11 mouse cellular contexts compared by ENCODE assay signal in genomic region chr9:106345630-106346029, GRCm38 (mm10). TPM values are rescaled to one million over a fixed set of nuclear protein-coding genes. Genes with fewer than 3 reads are reported as not detected.
DNase-seq lines count a peak whose midpoint lies in the region; ATAC-seq and TF ChIP-seq lines count a peak whose summit lies in the region.
"Had no signal": no experiment of that assay in that cellular context is flagged by ENCODE, and none has a peak within 500 bp of the region (broad histone marks: within the 10 kb centered on the region; RNA-seq: fewer than 3 reads in every experiment).

No protein-coding gene starts in this region.

- H3K9me3 ChIP-seq in limb, embryonic 12.5 days: no peaks in the 10 kb centered on the region
- H3K9me3 ChIP-seq in stomach, embryonic 16.5 days (replicated peaks; ENCODE audit: control insufficient read depth, low read length): no peaks in the 10 kb centered on the region
- H3K9me3 ChIP-seq: liver, embryonic 15.5 days had no signal

- TF ChIP-seq CTCF in heart, adult 2 months (IDR thresholded peaks at IDR 0.05): no peak
- TF ChIP-seq CTCF in layer of hippocampus, adult 2 months (conservative IDR thresholded peaks at IDR 0.05): no peak

- no peak for DNase-seq in heart, adult 2 months
- DNase-seq in heart, postnatal 25 days (ENCODE audit: low spot score): no peak
- DNase-seq in layer of hippocampus, adult 2 months (ENCODE audit: low spot score in 2 of 2): no peak
- DNase-seq in layer of hippocampus, postnatal 10 days (ENCODE audit: low spot score in 2 of 2): no peak
- no peak for DNase-seq in left cerebral cortex, adult 8-10 months (ENCODE audit: low spot score in 2 of 2)
- DNase-seq in left cerebral cortex, postnatal 36 days (ENCODE audit: low spot score in 2 of 2): no peak
- DNase-seq: forebrain, postnatal 0 days had no signal

- H3K27ac ChIP-seq in heart, adult 2 months: peak overlapping the region; percentile 75
- H3K27ac ChIP-seq in layer of hippocampus, adult 2 months: peak overlapping the region; percentile 43; the same call in 1 of the 2 replicates
- H3K27ac ChIP-seq in limb, embryonic 12.5 days: peak overlapping the region; percentile 72
- peak overlapping the region; percentile 82 for H3K27ac ChIP-seq in stomach, embryonic 16.5 days (ENCODE audit: low read length)
- H3K27ac ChIP-seq: liver, embryonic 15.5 days had no signal

- H3K4me3 ChIP-seq in heart, adult 2 months: no peak overlapping the region
- H3K4me3 ChIP-seq in layer of hippocampus, adult 2 months: no peak overlapping the region
- no peak overlapping the region for H3K4me3 ChIP-seq in limb, embryonic 12.5 days (replicated peaks)
- no peak overlapping the region for H3K4me3 ChIP-seq in stomach, embryonic 16.5 days (replicated peaks; ENCODE audit: low read length)
- H3K4me3 ChIP-seq: liver, embryonic 15.5 days had no signal

- no peaks in the 10 kb centered on the region for H3K36me3 ChIP-seq in heart, adult 2 months (ENCODE audit: control insufficient read depth, insufficient read depth, low read length)
- H3K36me3 ChIP-seq in limb, embryonic 12.5 days: 0 out of 2 replicates have a peak, but pooled peaks cover 4% of the 10 kb centered on the region
- no peaks in the 10 kb centered on the region for H3K36me3 ChIP-seq in stomach, embryonic 16.5 days (ENCODE audit: control insufficient read depth, insufficient read depth, low read length)
- H3K36me3 ChIP-seq: liver, embryonic 15.5 days had no signal

- ATAC-seq in limb, embryonic 12.5 days (ENCODE audit: insufficient number of reproducible peaks, insufficient read depth, low FRiP score, low TSS enrichment, low read depth): no peak
- ATAC-seq in stomach, embryonic 16.5 days (ENCODE audit: insufficient read depth, low FRiP score): peak; percentile 16; the same call in 1 of the 2 replicates
- ATAC-seq: CD4-positive, CD25-positive, alpha-beta regulatory T cell, adult 4 months; forebrain, postnatal 0 days had no signal

- WGBS in heart, adult 2 months: 70% methylated on average over 6 of the region's 6 CpGs
- WGBS in limb, embryonic 12.5 days: 38% methylated on average over 6 of the region's 6 CpGs
- WGBS in stomach, embryonic 16.5 days: 55% methylated on average over 6 of the region's 6 CpGs

- TF ChIP-seq POLR2A in heart, adult 2 months (IDR thresholded peaks at IDR 0.05; ENCODE audit: insufficient read depth, low read depth, low read length): no peak

- H3K4me1 ChIP-seq in heart, adult 2 months (ENCODE audit: control insufficient read depth, insufficient read depth, low read length): peaks cover 11% of the 10 kb centered on the region
- peaks cover 89% of the 10 kb centered on the region for H3K4me1 ChIP-seq in limb, embryonic 12.5 days (replicated peaks)
- H3K4me1 ChIP-seq in stomach, embryonic 16.5 days (ENCODE audit: control insufficient read depth, insufficient read depth, low read length): peaks cover 36% of the 10 kb centered on the region

- TF ChIP-seq EP300 in heart, adult 2 months (IDR thresholded peaks at IDR 0.05; ENCODE audit: insufficient read depth, low read depth, low read length): no peak

- intact Hi-C loops in heart, adult 2 months (cut with DNase I): loop anchor here (2.0 to 5.0 kb wide), 2 partner anchors 39 to 132 kb away; partner anchors contain the start of genes Parp3 and Rrp9
- intact Hi-C loops in heart, postnatal 25 days (cut with DNase I): loop anchor here (2.0 kb wide), 1 partner anchor 39 kb away; no protein-coding TSS in a partner anchor
- intact Hi-C loops in left cerebral cortex, postnatal 36 days (cut with DNase I): no loop called here

- H3K4me2 ChIP-seq in limb, embryonic 12.5 days: no peak overlapping the region
- peak overlapping the region; percentile 36; the same call in 1 of the 2 replicates for H3K4me2 ChIP-seq in stomach, embryonic 16.5 days (ENCODE audit: low read depth, low read length)
- H3K4me2 ChIP-seq: liver, embryonic 15.5 days had no signal

- no peaks in the 10 kb centered on the region for H3K79me2 ChIP-seq in heart, adult 2 months (replicated peaks; ENCODE audit: control insufficient read depth, insufficient read depth, low read length)

- H3K9ac ChIP-seq in heart, adult 2 months (ENCODE audit: low read depth, low read length): peak overlapping the region; percentile 19
- no peak overlapping the region; the same call in 1 of the 2 replicates for H3K9ac ChIP-seq in limb, embryonic 12.5 days (replicated peaks)
- H3K9ac ChIP-seq in stomach, embryonic 16.5 days (ENCODE audit: low read length): peak overlapping the region; percentile 51
- H3K9ac ChIP-seq: forebrain, postnatal 0 days; liver, embryonic 15.5 days had no signal

- H3K27me3 ChIP-seq in heart, adult 2 months (ENCODE audit: control insufficient read depth, insufficient read depth, low read length): no peaks in the 10 kb centered on the region
- H3K27me3 ChIP-seq in limb, embryonic 12.5 days: no peaks in the 10 kb centered on the region
- H3K27me3 ChIP-seq in stomach, embryonic 16.5 days (ENCODE audit: control insufficient read depth, insufficient read depth, low read length): no peaks in the 10 kb centered on the region
- H3K27me3 ChIP-seq: liver, embryonic 15.5 days had no signal

RNA-seq across cellular contexts. Expression of gene Dusp7, which starts 22.8 kb away (rescaled TPM):
- 10 to 100 TPM; 47.6 to 64.9 TPM for total RNA-seq in heart, adult 2 months (2021)
- 102 and 118 TPM in 2 replicates for polyA plus RNA-seq in heart, adult 2 months (2012; rRNA removed)
- total RNA-seq in heart, postnatal 25 days (2021): 10 to 100 TPM; 43.6 to 67.0 TPM
- total RNA-seq in layer of hippocampus, adult 2 months (2021): 10 to 100 TPM; 81.7 to 93.2 TPM
- 10 to 100 TPM; 58.7 to 64.2 TPM for total RNA-seq in layer of hippocampus, postnatal 10 days (2021)
- polyA plus RNA-seq in limb, embryonic 12.5 days (2016; fragmentation: Nextera tagmentation; extraction: Ambion mirVana): 53.7 and 58.9 TPM in 2 replicates
- 14.2 and 14.5 TPM in 2 replicates for polyA plus RNA-seq in stomach, embryonic 16.5 days (2015; fragmentation: Nextera tagmentation; extraction: Ambion mirVana)
- total RNA-seq in left cerebral cortex, adult 8-10 months (2022): 100 to 1,000 TPM in 1 of 4 experiments, 10 to 100 TPM in 3; 89.5 to 103 (median 93.0) TPM
- 100 to 1,000 TPM; 103 to 118 TPM for total RNA-seq in left cerebral cortex, postnatal 36 days (2021)
